Mouse (Mus musculus): ENCODE results near the gene Gbx2. TPM values are rescaled to one million over a fixed set of nuclear protein-coding genes. Genes with fewer than 3 reads are reported as not detected.

Gene Gbx2
- polyA plus RNA-seq, 1 experiment: 2.1 TPM

DNA sequence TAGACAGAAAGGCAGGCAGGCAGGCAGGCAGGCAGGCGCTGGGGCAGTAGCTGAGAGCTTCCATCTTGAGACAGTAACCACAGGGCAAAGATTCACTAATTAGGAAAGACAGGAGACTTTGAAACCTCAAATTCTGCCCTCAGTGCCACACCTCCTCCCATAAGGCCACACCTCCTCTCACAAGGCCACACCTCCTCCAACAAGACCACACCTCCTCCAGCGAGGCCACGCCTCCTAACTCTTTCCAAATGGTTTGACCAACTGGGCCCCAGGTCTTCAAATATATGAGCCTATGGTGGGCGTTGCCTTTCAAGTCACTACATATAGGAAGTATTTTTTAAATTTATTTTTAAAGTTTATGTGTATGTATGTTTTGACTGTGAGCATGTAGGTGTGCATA lies 29.6 kb downstream of the Gbx2 start:
- H3K4me3 ChIP-seq (replicated peaks; ENCODE audit: insufficient read depth, low read depth, low read length): no peak overlapping the region
- H3K27ac ChIP-seq (ENCODE audit: insufficient read depth, low read length): no peak overlapping the region
- 93% methylated on average over 4 of the region's 4 CpGs for WGBS
- TF ChIP-seq POLR2A (IDR thresholded peaks at IDR 0.05; ENCODE audit: borderline replicate concordance, insufficient read depth, low read length) (no peak), CTCF (IDR thresholded peaks at IDR 0.05; ENCODE audit: borderline replicate concordance, insufficient read depth, low read depth, low read length) (no peak)
- no peak for DNase-seq
- H3K4me1 ChIP-seq (ENCODE audit: control insufficient read depth, insufficient read depth, low read length): no peaks in the 10 kb centered on the region
- H3K27me3 ChIP-seq (ENCODE audit: control insufficient read depth, insufficient read depth, low read length): no peaks in the 10 kb centered on the region

DNA sequence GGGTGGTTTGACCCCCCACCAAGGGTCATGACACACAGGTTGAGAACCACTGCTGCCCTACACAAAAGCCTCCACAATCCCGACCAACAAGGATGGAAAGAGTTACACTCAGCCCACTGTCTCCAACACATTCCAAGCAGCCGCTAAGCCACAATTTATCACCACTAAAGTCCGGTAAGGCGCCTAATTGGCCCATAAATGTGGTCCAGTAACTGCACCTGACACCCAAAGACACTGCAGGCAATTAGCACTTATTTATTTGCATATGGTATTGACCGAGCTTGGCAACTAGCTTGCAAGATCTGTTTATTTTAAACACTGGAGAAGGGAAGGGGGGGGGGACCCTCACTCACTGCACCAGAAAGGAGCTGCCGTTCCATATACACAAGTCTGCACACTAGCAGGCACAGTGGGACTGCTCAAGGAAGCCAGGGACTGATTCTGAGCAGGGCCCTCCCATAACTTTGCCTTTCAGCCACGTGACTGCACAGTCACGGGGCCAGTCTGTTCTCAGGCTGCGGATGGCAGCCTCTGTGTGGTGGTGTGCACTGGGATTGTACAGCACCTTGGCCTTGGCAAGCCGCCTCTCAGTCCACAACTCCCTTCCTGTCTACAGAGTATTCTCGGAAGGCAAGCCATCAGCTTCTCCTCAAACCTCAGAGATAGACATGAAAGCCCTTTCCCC lies 31.1 kb downstream of the Gbx2 start:
- 75% methylated on average over 11 of the region's 11 CpGs for WGBS
- TF ChIP-seq POLR2A (IDR thresholded peaks at IDR 0.05; ENCODE audit: borderline replicate concordance, insufficient read depth, low read length): no peak
- TF ChIP-seq CTCF (IDR thresholded peaks at IDR 0.05; ENCODE audit: borderline replicate concordance, insufficient read depth, low read depth, low read length): no peak
- Histone ChIP-seq H3K27ac (ENCODE audit: insufficient read depth, low read length) (no peak overlapping the region), H3K27me3 (ENCODE audit: control insufficient read depth, insufficient read depth, low read length) (no peaks in the 10 kb centered on the region), H3K4me1 (ENCODE audit: control insufficient read depth, insufficient read depth, low read length) (no peaks in the 10 kb centered on the region), H3K4me3 (replicated peaks; ENCODE audit: insufficient read depth, low read depth, low read length) (no peak overlapping the region)
- no peak for DNase-seq

DNA sequence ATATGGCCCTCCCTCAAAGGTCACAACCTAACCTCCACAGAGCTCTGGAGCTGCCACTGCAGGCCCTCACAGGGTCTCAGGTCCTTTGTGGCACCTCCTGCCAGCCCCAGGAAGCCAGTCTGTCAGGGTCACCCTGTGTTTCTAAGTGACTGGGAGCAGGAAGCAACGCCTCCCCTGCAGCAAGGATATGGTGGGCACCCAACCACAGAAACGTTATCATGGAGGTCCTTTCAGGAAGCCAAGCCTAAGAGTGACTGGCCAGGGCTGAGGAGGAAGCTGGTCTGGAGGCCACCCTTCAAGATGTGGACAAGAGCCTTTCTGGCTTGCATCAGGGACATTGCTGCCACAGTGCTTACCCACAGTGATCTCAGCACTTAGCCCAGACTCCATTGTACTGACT lies 31.9 kb downstream of the Gbx2 start:
- no peak for DNase-seq
- 93% methylated on average over 2 of the region's 2 CpGs for WGBS
- no peaks in the 10 kb centered on the region for H3K4me1 ChIP-seq (ENCODE audit: control insufficient read depth, insufficient read depth, low read length)
- no peak for TF ChIP-seq POLR2A (IDR thresholded peaks at IDR 0.05; ENCODE audit: borderline replicate concordance, insufficient read depth, low read length)
- TF ChIP-seq CTCF (IDR thresholded peaks at IDR 0.05; ENCODE audit: borderline replicate concordance, insufficient read depth, low read depth, low read length): no peak
- no peaks in the 10 kb centered on the region for H3K27me3 ChIP-seq (ENCODE audit: control insufficient read depth, insufficient read depth, low read length)
- no peak overlapping the region for H3K27ac ChIP-seq (ENCODE audit: insufficient read depth, low read length)
- no peak overlapping the region for H3K4me3 ChIP-seq (replicated peaks; ENCODE audit: insufficient read depth, low read depth, low read length)

DNA sequence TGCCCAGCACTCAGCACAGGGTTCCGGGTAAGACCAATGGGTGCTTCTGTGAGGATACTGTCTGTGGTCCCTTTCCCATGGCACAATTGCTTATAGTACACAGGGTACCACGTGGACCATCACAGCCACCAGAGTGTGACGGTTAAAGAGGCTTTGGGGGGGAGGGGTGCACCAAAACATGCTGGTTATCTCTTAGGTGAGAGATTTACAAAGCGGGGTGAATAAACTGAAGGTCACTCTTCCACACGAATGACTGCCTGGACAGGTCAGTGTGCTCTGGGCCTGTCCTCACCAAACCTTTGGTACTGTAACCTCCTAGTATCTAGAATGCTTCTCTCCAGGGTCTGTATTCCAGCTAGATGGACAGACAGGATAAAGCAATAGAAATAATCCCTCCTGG lies 35.2 kb downstream of the Gbx2 start:
- H3K4me3 ChIP-seq (replicated peaks; ENCODE audit: insufficient read depth, low read depth, low read length): no peak overlapping the region
- WGBS: 86% methylated on average over 5 of the region's 5 CpGs
- no peak for DNase-seq
- H3K4me1 ChIP-seq (ENCODE audit: control insufficient read depth, insufficient read depth, low read length): peaks cover 5% of the 10 kb centered on the region; the same call in 1 of the 2 replicates
- no peak for TF ChIP-seq CTCF (IDR thresholded peaks at IDR 0.05; ENCODE audit: borderline replicate concordance, insufficient read depth, low read depth, low read length)
- no peak for TF ChIP-seq POLR2A (IDR thresholded peaks at IDR 0.05; ENCODE audit: borderline replicate concordance, insufficient read depth, low read length)
- no peaks in the 10 kb centered on the region for H3K27me3 ChIP-seq (ENCODE audit: control insufficient read depth, insufficient read depth, low read length)
- H3K27ac ChIP-seq (ENCODE audit: insufficient read depth, low read length): no peak overlapping the region

DNA sequence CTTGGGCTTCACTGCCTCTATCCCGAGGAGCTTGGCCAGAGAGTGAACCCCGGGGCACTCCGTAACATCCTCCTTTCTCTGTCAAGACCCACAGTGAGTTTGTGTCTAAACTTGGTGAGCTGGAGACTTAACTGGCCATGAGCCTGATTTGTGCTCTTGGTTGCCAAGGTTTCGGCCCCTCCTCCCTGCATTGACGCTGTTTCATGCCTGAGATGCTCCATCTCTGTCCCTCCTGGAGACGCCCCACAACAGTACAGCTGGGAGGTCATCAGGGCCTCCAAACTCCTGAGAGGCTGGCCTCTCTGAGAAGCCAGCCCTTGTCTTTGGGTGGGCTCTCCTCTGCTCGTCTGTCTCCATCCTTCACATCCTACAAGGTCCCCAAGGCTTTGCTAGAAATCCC lies 38.7 kb downstream of the Gbx2 start:
- H3K27me3 ChIP-seq (ENCODE audit: control insufficient read depth, insufficient read depth, low read length): no peaks in the 10 kb centered on the region
- TF ChIP-seq POLR2A (IDR thresholded peaks at IDR 0.05; ENCODE audit: borderline replicate concordance, insufficient read depth, low read length) (no peak), CTCF (IDR thresholded peaks at IDR 0.05; ENCODE audit: borderline replicate concordance, insufficient read depth, low read depth, low read length) (no peak)
- H3K4me1 ChIP-seq (ENCODE audit: control insufficient read depth, insufficient read depth, low read length): peaks cover 5% of the 10 kb centered on the region; the same call in 1 of the 2 replicates
- no peak overlapping the region for H3K27ac ChIP-seq (ENCODE audit: insufficient read depth, low read length)
- no peak overlapping the region for H3K4me3 ChIP-seq (replicated peaks; ENCODE audit: insufficient read depth, low read depth, low read length)
- WGBS: 51% methylated on average over 7 of the region's 7 CpGs
- no peak for DNase-seq

DNA sequence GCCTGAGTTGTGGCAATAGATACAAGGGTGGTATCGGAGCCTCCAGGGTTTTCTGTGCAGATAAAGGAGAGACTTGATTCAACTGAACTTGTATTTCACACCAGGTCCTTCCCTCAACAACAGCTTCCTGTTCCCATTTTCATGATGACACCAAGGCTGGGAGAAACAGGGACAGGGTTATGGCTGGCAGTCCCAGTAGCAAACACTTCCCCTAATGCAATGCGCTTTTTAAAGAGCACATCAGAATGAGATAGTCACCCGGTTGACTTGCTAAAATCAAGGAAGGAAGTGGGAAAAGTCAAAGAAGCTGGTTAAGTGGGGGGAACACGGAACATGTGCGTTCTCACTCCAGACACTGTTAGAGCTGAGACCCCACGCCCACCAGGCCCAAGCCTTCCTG lies 39.6 kb downstream of the Gbx2 start:
- Histone ChIP-seq H3K27ac (ENCODE audit: insufficient read depth, low read length) (no peak overlapping the region), H3K4me1 (ENCODE audit: control insufficient read depth, insufficient read depth, low read length) (peaks cover 5% of the 10 kb centered on the region; the same call in 1 of the 2 replicates), H3K27me3 (ENCODE audit: control insufficient read depth, insufficient read depth, low read length) (no peaks in the 10 kb centered on the region), H3K4me3 (replicated peaks; ENCODE audit: insufficient read depth, low read depth, low read length) (no peak overlapping the region)
- no peak for DNase-seq
- WGBS: 94% methylated on average over 6 of the region's 6 CpGs
- TF ChIP-seq POLR2A (IDR thresholded peaks at IDR 0.05; ENCODE audit: borderline replicate concordance, insufficient read depth, low read length) (no peak), CTCF (IDR thresholded peaks at IDR 0.05; ENCODE audit: borderline replicate concordance, insufficient read depth, low read depth, low read length) (no peak)

DNA sequence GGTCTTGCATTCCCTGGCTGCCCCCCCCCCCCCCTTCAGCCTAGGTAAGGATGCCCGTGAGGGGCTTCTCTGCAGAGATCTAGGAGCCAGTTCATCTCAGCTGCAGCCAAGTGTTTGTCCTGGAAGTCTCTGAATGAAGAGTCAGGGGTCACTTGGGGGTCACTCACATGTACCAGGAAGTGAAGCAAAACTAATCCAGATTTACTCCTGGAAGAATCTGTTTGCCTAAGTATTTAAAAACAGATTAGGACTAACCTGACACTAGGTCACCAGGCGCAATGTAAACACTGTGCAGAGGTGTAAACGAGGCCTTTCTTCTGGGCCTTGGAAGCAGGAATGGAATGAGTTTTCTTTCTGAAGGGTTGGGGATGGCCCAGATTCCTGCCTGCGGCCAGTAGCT lies 45.3 kb downstream of the Gbx2 start:
- Histone ChIP-seq H3K4me3 (replicated peaks; ENCODE audit: insufficient read depth, low read depth, low read length) (no peak overlapping the region), H3K27me3 (ENCODE audit: control insufficient read depth, insufficient read depth, low read length) (no peaks in the 10 kb centered on the region), H3K4me1 (ENCODE audit: control insufficient read depth, insufficient read depth, low read length) (peaks cover 10% of the 10 kb centered on the region; the same call in 1 of the 2 replicates), H3K27ac (ENCODE audit: insufficient read depth, low read length) (no peak overlapping the region)
- 72% methylated on average over 4 of the region's 4 CpGs for WGBS
- no peak for TF ChIP-seq CTCF (IDR thresholded peaks at IDR 0.05; ENCODE audit: borderline replicate concordance, insufficient read depth, low read depth, low read length)
- TF ChIP-seq POLR2A (IDR thresholded peaks at IDR 0.05; ENCODE audit: borderline replicate concordance, insufficient read depth, low read length): no peak
- no peak for DNase-seq

DNA sequence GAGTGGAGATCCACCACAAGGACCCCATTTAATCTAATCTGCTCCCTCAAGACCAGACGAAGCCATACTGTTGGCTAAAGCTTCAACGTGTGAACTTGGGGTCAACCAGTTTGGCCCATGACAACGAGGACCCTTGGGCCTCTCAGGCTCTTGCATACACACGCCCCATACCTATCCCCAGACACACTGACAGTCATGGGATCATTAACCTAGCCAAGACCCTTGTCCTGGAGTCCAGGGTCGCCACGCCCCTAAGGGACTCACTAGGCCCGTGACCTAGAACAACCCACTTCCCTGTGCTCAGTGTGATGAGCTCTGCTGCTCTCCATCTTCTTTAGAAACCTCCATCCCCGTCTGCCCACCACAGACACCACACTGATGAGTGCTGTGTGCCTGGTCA lies 46.6 kb downstream of the Gbx2 start:
- peaks cover 13% of the 10 kb centered on the region for H3K4me1 ChIP-seq (ENCODE audit: control insufficient read depth, insufficient read depth, low read length)
- H3K27me3 ChIP-seq (ENCODE audit: control insufficient read depth, insufficient read depth, low read length): no peaks in the 10 kb centered on the region
- H3K27ac ChIP-seq (ENCODE audit: insufficient read depth, low read length): no peak overlapping the region
- no peak for DNase-seq
- H3K4me3 ChIP-seq (replicated peaks; ENCODE audit: insufficient read depth, low read depth, low read length): no peak overlapping the region
- 94% methylated on average over 8 of the region's 8 CpGs for WGBS
- TF ChIP-seq POLR2A (IDR thresholded peaks at IDR 0.05; ENCODE audit: borderline replicate concordance, insufficient read depth, low read length) (no peak), CTCF (IDR thresholded peaks at IDR 0.05; ENCODE audit: borderline replicate concordance, insufficient read depth, low read depth, low read length) (no peak)
